Comparison of ENCODE assay signal across 19 mouse cellular contexts in genomic region chr8:119904323-119904911, GRCm38 (mm10). TPM values are rescaled to one million over a fixed set of nuclear protein-coding genes. Genes with fewer than 3 reads are reported as not detected.
DNase-seq lines count a peak whose midpoint lies in the region; ATAC-seq and TF ChIP-seq lines count a peak whose summit lies in the region.
"Had no signal": no experiment of that assay in that cellular context is flagged by ENCODE, and none has a peak within 500 bp of the region (broad histone marks: within the 10 kb centered on the region; RNA-seq: fewer than 3 reads in every experiment).

No protein-coding gene starts in this region.

- no peak for ATAC-seq in kidney, embryonic 16.5 days (ENCODE audit: low FRiP score, low TSS enrichment)
- ATAC-seq: forebrain, embryonic 16.5 days; intestine, embryonic 16.5 days; Patski had no signal

- peaks cover 63% of the 10 kb centered on the region for H3K4me1 ChIP-seq in E14TG2a.4 (replicated peaks; ENCODE audit: low read depth, low read length)
- H3K4me1 ChIP-seq in kidney, embryonic 16.5 days (ENCODE audit: insufficient read depth, low read length), result no peaks in the 10 kb centered on the region
- H3K4me1 ChIP-seq: embryonic facial prominence, embryonic 13.5 days; hindbrain, embryonic 15.5 days had no signal

- intact Hi-C loops in heart, postnatal 36 days (cut with DNase I), result no loop called here

- H3K4me2 ChIP-seq in kidney, embryonic 16.5 days (replicated peaks; ENCODE audit: low read depth, low read length), result no peak overlapping the region
- H3K4me2 ChIP-seq: embryonic facial prominence, embryonic 13.5 days; forebrain, embryonic 12.5 days; heart, embryonic 12.5 days; hindbrain, embryonic 15.5 days had no signal

- TF ChIP-seq CTCF in E14TG2a.4 (conservative IDR thresholded peaks at IDR 0.05; ENCODE audit: low read length), result no peak

- peaks cover 7% of the 10 kb centered on the region for H3K27me3 ChIP-seq in E14TG2a.4 (ENCODE audit: insufficient read depth, low read length)
- H3K27me3 ChIP-seq in kidney, embryonic 16.5 days (ENCODE audit: insufficient read depth, low read length), result no peaks in the 10 kb centered on the region
- H3K27me3 ChIP-seq: heart, embryonic 12.5 days; Patski had no signal

- WGBS in kidney, embryonic 16.5 days, result 39% methylated on average over 12 of the region's 12 CpGs

- H3K36me3 ChIP-seq in E14TG2a.4 (ENCODE audit: insufficient read depth, low read length), result no peaks in the 10 kb centered on the region
- H3K36me3 ChIP-seq in kidney, embryonic 16.5 days (ENCODE audit: insufficient read depth, low read length), result no peaks in the 10 kb centered on the region
- H3K36me3 ChIP-seq: embryonic facial prominence, embryonic 13.5 days; forebrain, embryonic 12.5 days; heart, embryonic 12.5 days; hindbrain, embryonic 15.5 days had no signal

- H3K9ac ChIP-seq in kidney, embryonic 16.5 days (replicated peaks; ENCODE audit: low read length), result no peak overlapping the region
- H3K9ac ChIP-seq: embryonic facial prominence, embryonic 13.5 days; forebrain, embryonic 12.5 days; heart, embryonic 12.5 days; hindbrain, embryonic 15.5 days had no signal

- H3K9me3 ChIP-seq in E14TG2a.4 (ENCODE audit: low read length), result no peaks in the 10 kb centered on the region
- H3K9me3 ChIP-seq in kidney, embryonic 16.5 days (ENCODE audit: low read length), result no peaks in the 10 kb centered on the region
- H3K9me3 ChIP-seq: embryonic facial prominence, embryonic 13.5 days; forebrain, embryonic 12.5 days; heart, embryonic 12.5 days; hindbrain, embryonic 15.5 days had no signal

- H3K4me3 ChIP-seq in E14TG2a.4 (replicated peaks; ENCODE audit: low read length), result 0 out of 2 replicates have a peak overlapping the region, but pooled peaks have one; percentile 23
- H3K4me3 ChIP-seq in kidney, embryonic 16.5 days (ENCODE audit: low read length), result no peak overlapping the region
- H3K4me3 ChIP-seq: embryonic facial prominence, embryonic 13.5 days; forebrain, embryonic 12.5 days; heart, embryonic 12.5 days; hindbrain, embryonic 15.5 days had no signal

- peak; percentile 42 for DNase-seq in adrenal gland, adult 2 months
- no peak for DNase-seq in adrenal gland, postnatal 25 days
- DNase-seq in heart, adult 11 months, result peak; percentile 61
- no peak for DNase-seq in heart, postnatal 36 days
- peak; percentile 52 for DNase-seq in ZHBTc4 (ENCODE audit: low read depth, low spot score)
- no peak for DNase-seq in cerebellum, postnatal 10 days
- DNase-seq: cerebellum, adult 2 months; cerebellum, postnatal 14 days; gastrocnemius, postnatal 10 days; kidney, adult 2 months had no signal

- no peak overlapping the region for H3K27ac ChIP-seq in kidney, embryonic 16.5 days (ENCODE audit: low read length)
- H3K27ac ChIP-seq: embryonic facial prominence, embryonic 13.5 days; forebrain, embryonic 12.5 days; hindbrain, embryonic 15.5 days had no signal

RNA-seq across cellular contexts. Expression of gene Usp10, which starts 5.7 kb away (rescaled TPM):
- 100 to 1,000 TPM in 1 of 2 experiments, 10 to 100 TPM in 1; 93.9 to 133 TPM for total RNA-seq in adrenal gland, adult 2 months (2021)
- polyA plus RNA-seq in adrenal gland, adult 2 months (2012; rRNA removed), result 64.7 and 96.5 TPM in 2 replicates
- 110 and 153 TPM in 2 replicates for total RNA-seq in adrenal gland, postnatal 25 days (2021)
- 10 to 100 TPM; 45.5 to 50.8 TPM for total RNA-seq in heart, postnatal 36 days (2021)
- polyA plus RNA-seq in kidney, embryonic 16.5 days (2015; fragmentation: Nextera tagmentation; extraction: Ambion mirVana), result 194 and 197 TPM in 2 replicates

RNA-seq across cellular contexts. Expression of gene Gm20388, which starts 6.2 kb away (rescaled TPM):
- 1 to 10 TPM; 5.9 to 9.9 TPM for total RNA-seq in adrenal gland, adult 2 months (2021)
- polyA plus RNA-seq in adrenal gland, adult 2 months (2012; rRNA removed), result 43.6 and 50.1 TPM in 2 replicates
- 3.6 and 27.1 TPM in 2 replicates for total RNA-seq in adrenal gland, postnatal 25 days (2021)
- 1 to 10 TPM; 3.5 to 4.9 TPM for total RNA-seq in heart, postnatal 36 days (2021)
- polyA plus RNA-seq in kidney, embryonic 16.5 days (2015; fragmentation: Nextera tagmentation; extraction: Ambion mirVana), result 2.9 and 7.7 TPM in 2 replicates
- polyA plus RNA-seq: embryonic facial prominence, embryonic 13.5 days; forebrain, embryonic 12.5 days; heart, embryonic 12.5 days had no signal

RNA-seq across cellular contexts. Expression of gene Klhl36, which starts 42.4 kb away (rescaled TPM):
- total RNA-seq in adrenal gland, adult 2 months (2021), result 10 to 100 TPM in 1 of 2 experiments, 1 to 10 TPM in 1; 4.3 to 11.3 TPM
- polyA plus RNA-seq in adrenal gland, adult 2 months (2012; rRNA removed), result 19.8 and 25.5 TPM in 2 replicates
- total RNA-seq in adrenal gland, postnatal 25 days (2021), result 6.9 and 13.5 TPM in 2 replicates
- total RNA-seq in heart, postnatal 36 days (2021), result 1 to 10 TPM; 2.5 to 2.6 TPM
- 20.4 and 22.4 TPM in 2 replicates for polyA plus RNA-seq in kidney, embryonic 16.5 days (2015; fragmentation: Nextera tagmentation; extraction: Ambion mirVana)

Comparison
In these comparisons a context has a peak if more than half of its experiments do, and no peak if none do; other contexts are left out.
1. DNase-seq: peak in adrenal gland, adult 2 months (single experiment), heart, adult 11 months (single experiment) and ZHBTc4 (single experiment); none in adrenal gland, postnatal 25 days (single experiment), heart, postnatal 36 days (0 of 2) and cerebellum, postnatal 10 days (0 of 2).